Mouse (Mus musculus) heart, embryonic 14.5 days (tissue): ENCODE data around the gene Nisch. TPM values are rescaled to one million over a fixed set of nuclear protein-coding genes. Genes with fewer than 3 reads are reported as not detected.

ENCODE experiments used
- ATAC-seq: fragments of 200-750 bp; cut with Nextera tagmentation; 2 replicates; pipeline ENCODE4 v1.8.0; 2017; ENCODE audit warnings: low read depth, moderate TSS enrichment; ENCODE audit not compliant: insufficient number of reproducible peaks, insufficient read depth, low FRiP score
- H3K27ac ChIP-seq, 2 experiments: fragments of 200-500 bp in 1 of 2; fragments of 300-500 bp in 1 of 2; sonication (generic) in 1 of 2; replicated peaks in 1 of 2; 2 replicates each; pipeline ENCODE4 v1.5.1; 2012 to 2014; ENCODE audit warnings: low read depth in 2 of 2, low read length in 2 of 2, control low read depth in 1 of 2, mild to moderate bottlenecking in 1 of 2, mixed read lengths in 1 of 2; ENCODE audit not compliant: control insufficient read depth in 1 of 2, insufficient read depth in 1 of 2
- H3K27me3 ChIP-seq: fragments of 300-500 bp; sonication (generic); 2 replicates; pipeline ENCODE4 v1.6.1; 2014; ENCODE audit warnings: mild to moderate bottlenecking, low read length, control low read depth; ENCODE audit not compliant: control insufficient read depth, insufficient read depth
- H3K36me3 ChIP-seq: fragments of 300-500 bp; sonication (generic); 2 replicates; pipeline ENCODE4 v1.6.1; 2014; ENCODE audit warnings: mild to moderate bottlenecking, control low read depth, low read length, mixed read lengths; ENCODE audit not compliant: control insufficient read depth, insufficient read depth
- H3K4me1 ChIP-seq, 2 experiments: fragments of 200-500 bp in 1 of 2; fragments of 300-500 bp in 1 of 2; sonication (generic) in 1 of 2; 2 replicates each; pipeline ENCODE4 v1.6.1; 2012 to 2014; ENCODE audit warnings: low read length in 2 of 2, control low read depth in 1 of 2, mixed read lengths in 1 of 2; ENCODE audit not compliant: control insufficient read depth in 2 of 2, insufficient read depth in 2 of 2
- H3K4me2 ChIP-seq: fragments of 300-500 bp; sonication (generic); 2 replicates; pipeline ENCODE4 v1.6.1; 2014; ENCODE audit warnings: mild to moderate bottlenecking, low read length
- H3K4me3 ChIP-seq, 2 experiments: fragments of 200-500 bp in 1 of 2; fragments of 300-500 bp in 1 of 2; sonication (generic) in 1 of 2; 2 replicates each; pipeline ENCODE4 v1.5.1; 2012 to 2014; ENCODE audit warnings: low read length in 2 of 2, mild to moderate bottlenecking in 2 of 2, control low read depth in 1 of 2, low read depth in 1 of 2, moderate library complexity in 1 of 2; ENCODE audit not compliant: control insufficient read depth in 1 of 2, insufficient read depth in 1 of 2
- H3K9ac ChIP-seq: fragments of 300-500 bp; sonication (generic); 2 replicates; pipeline ENCODE4 v1.6.1; 2014; ENCODE audit warnings: mild to moderate bottlenecking, low read length
- H3K9me3 ChIP-seq: fragments of 300-500 bp; sonication (generic); 2 replicates; pipeline ENCODE4 v1.6.1; 2016; ENCODE audit warnings: low read length, control low read depth; ENCODE audit not compliant: control insufficient read depth
- WGBS: fragments of 180-500 bp; shearing (Covaris S2); extraction: QIAGEN DNeasy Blood & Tissue Kit; methylation state at CpG from one replicate; pipeline ENCODE4 v1.1.7; 2014; 5-methylcytosine and 5-hydroxymethylcytosine counted together
- polyA plus RNA-seq: library from polyadenylated mRNA; unstranded; fragments of >200 nt; fragmentation: Nextera tagmentation; extraction: Ambion mirVana; gene quantifications from 2 replicates; pipeline ENCODE4 v1.2.1, GENCODE M21; 2014

Gene Nisch
- polyA plus RNA-seq, 1 experiment from 2014 or later = 308 TPM

DNA sequence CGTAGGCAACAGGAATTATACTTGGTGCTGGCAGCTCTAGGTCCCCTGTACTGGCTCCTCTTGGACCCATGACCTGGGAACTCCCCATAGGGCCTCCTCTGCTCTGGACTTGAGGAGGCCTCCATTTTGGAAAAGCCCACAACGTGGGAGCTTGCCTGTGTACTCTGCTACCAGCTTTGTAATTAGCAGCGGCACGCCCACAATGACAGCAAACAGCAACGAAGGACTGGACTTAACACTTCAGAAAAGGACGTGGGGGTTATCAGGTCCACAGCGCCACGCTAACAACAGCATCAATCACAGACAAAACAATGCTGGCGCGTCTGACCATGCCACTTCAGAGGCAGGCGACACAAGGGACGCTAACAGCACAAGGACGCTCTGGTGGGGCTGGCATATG lies 45.8 kb downstream of the Nisch start:
- no peaks in the 10 kb centered on the region for H3K27me3 ChIP-seq
- 0 out of 4 replicates have a peak overlapping the region, but pooled peaks of 1 of the 2 experiments have one; percentile 6 for H3K27ac ChIP-seq
- peaks cover 62% of the 10 kb centered on the region for H3K36me3 ChIP-seq
- no peaks in the 10 kb centered on the region for H3K9me3 ChIP-seq
- WGBS = 69% methylated on average over 13 of the region's 13 CpGs
- peaks cover 2 to 11% of the 10 kb centered on the region in 2 experiments; a peak in 2 of 4 replicates for H3K4me1 ChIP-seq
- no peak for ATAC-seq
- no peak overlapping the region for H3K9ac ChIP-seq
- H3K4me2 ChIP-seq = no peak overlapping the region
- no peak overlapping the region for H3K4me3 ChIP-seq

DNA sequence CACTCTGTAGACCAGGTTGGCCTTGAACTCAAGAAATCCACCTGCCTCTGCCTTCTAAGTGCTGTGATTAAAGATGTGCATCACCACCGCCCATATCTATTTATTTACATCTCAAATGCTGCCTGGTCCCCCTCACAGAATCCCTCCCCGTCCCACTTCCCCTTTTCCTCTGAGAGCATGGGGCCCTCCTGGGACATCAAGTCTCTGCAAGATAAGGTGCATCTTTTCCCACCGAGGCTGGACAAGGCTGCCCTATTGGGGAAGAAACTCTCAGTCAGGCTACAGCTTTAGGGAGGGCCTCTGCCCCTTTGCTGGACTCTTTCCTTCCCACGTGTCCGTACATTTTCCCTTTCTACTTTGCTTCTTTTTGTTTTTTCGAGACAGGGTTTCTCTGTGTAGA lies 47.2 kb downstream of the Nisch start:
- Histone ChIP-seq H3K4me1 (peaks cover 5 to 22% of the 10 kb centered on the region in 2 experiments), H3K9ac (no peak overlapping the region), H3K4me3 (no peak overlapping the region), H3K9me3 (no peaks in the 10 kb centered on the region), H3K4me2 (no peak overlapping the region), H3K27ac (no peak overlapping the region), H3K27me3 (no peaks in the 10 kb centered on the region), H3K36me3 (peaks cover 47% of the 10 kb centered on the region)
- ATAC-seq = no peak
- WGBS = 62% methylated on average over 6 of the region's 6 CpGs

DNA sequence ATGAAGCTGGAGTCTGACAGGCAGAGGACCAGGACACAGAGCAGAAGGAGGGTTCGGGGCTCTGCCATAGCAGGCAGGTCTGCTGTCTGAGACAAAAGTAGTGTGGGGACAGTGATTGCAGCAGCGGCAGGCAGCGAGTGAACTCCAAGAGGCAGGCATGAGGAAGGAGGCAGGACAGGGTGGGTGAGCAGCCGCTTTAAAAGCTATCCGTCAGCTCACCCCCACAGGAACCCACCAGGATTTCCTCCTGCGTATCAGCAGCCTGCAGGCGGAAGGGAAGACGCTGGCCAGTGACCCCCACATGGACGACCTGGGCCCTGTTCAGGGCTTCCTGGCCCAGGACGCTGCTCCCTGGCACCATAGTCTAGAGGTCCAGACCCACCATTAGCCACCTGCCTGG lies 48.3 kb downstream of the Nisch start, which contains the start of gene Stab1:
Gene Stab1, minus strand, starts transcription at position 217 of the 400 bp plus-strand sequence.
- peak within 1 kb of the TSS; percentile 28 to 68; a peak in 3 of 4 replicates for H3K27ac ChIP-seq
- peak; percentile 20; the same call in 1 of the 2 replicates for ATAC-seq
- H3K4me3 ChIP-seq = peak within 1 kb of the TSS; percentile 38 to 42
- no peaks in the 10 kb centered on the region for H3K27me3 ChIP-seq
- H3K9me3 ChIP-seq = no peaks in the 10 kb centered on the region
- WGBS = 22% methylated on average over 10 of the region's 10 CpGs
- H3K36me3 ChIP-seq = peaks cover 36% of the 10 kb centered on the region
- peak within 1 kb of the TSS; percentile 59 for H3K4me2 ChIP-seq
- H3K9ac ChIP-seq = peak within 1 kb of the TSS; percentile 69
- H3K4me1 ChIP-seq = peaks cover 10 to 31% of the 10 kb centered on the region in 2 experiments

DNA sequence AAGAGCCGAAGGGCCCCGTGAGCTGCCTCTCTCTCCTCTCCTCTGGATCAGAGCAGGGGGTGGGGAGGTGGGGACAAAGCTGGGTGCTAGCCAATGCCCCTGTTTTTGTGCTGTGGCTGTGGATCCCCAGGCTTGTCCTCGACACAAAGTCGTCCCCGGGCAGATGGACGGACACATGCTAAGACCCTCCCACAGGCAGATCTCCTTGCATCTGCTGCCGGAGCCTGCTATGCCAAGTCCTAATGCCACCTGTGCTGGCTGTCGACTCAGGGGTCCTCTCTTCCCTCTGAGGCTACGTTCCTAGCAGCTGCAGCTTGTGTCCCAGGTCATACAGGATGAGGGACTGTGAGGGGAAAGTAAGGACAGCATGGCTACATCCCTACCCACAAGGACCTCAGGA lies 49.9 kb downstream of the Nisch start:
- 0 out of 4 replicates have a peak overlapping the region, but pooled peaks of 1 of the 2 experiments have one; percentile 53 for H3K27ac ChIP-seq
- 51% methylated on average over 9 of the region's 9 CpGs for WGBS

DNA sequence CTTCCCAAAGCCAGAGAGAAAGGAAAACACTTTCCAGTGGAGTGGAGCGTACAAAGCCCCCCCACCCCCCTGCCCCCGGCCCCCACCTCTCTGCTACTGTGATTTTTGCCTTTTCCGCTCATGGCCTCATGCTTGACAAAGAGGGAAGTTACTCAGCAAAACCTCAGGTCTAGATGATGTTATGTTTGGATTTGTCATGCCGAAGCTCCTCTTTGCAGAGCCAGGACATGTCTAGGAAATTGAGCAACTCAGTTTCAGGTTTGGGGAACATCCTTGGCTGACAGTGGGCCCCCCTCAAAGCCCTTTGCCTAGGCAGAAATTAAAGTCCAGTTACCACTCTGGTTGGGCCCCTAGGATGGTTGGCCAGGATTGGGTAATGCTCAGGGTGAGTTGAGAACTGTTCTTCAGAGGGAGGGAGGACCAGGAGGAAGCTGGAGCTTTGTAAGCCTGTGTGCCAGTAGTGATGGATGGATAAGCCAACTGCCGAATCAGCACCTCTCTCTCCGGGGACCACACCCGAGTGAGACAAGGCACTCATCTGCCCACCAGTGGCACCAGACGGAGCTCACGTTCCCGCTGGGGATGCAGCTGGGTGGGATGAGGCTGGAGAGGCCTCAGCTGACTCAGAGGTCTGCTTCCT lies 50.6 kb downstream of the Nisch start:
- Histone ChIP-seq H3K27ac (no peak overlapping the region; a peak in 1 of 4 replicates), H3K36me3 (peaks cover 17% of the 10 kb centered on the region), H3K9ac (peak overlapping the region; percentile 69; the same call in 1 of the 2 replicates), H3K27me3 (no peaks in the 10 kb centered on the region), H3K9me3 (no peaks in the 10 kb centered on the region), H3K4me3 (peak overlapping the region; percentile 38 to 42), H3K4me2 (peak overlapping the region; percentile 59), H3K4me1 (peaks cover 11 to 30% of the 10 kb centered on the region in 2 experiments)
- 57% methylated on average over 10 of the region's 10 CpGs for WGBS
- no peak for ATAC-seq

More for the DNA sequence above, 49.9 kb downstream of the Nisch start:
- Histone ChIP-seq H3K36me3 (peaks cover 24% of the 10 kb centered on the region), H3K27me3 (no peaks in the 10 kb centered on the region), H3K9me3 (no peaks in the 10 kb centered on the region), H3K4me3 (peak overlapping the region; percentile 38 to 42), H3K4me1 (peaks cover 11 to 30% of the 10 kb centered on the region in 2 experiments), H3K9ac (peak overlapping the region; percentile 69), H3K4me2 (peak overlapping the region; percentile 59)
- no peak for ATAC-seq

DNA sequence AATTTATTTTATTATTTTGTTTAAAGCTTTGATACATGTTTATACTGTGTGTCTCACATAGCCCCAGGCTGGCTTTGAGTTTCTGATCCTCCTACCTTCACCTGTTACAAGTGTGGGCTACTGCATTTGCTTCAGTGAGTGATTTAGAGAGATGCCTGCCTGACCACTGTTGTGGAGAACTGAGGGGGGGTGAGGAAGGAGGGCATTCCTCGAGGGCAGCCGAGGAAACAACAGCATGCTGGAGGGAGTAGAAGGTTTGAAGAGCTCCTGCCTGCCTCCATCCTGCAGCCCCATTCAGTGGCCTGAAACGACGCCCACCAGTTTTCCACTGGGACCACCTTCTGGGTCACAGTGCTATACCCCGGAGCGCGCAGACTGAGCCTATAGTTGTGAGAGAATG lies 51.3 kb downstream of the Nisch start:
- no peak overlapping the region for H3K9ac ChIP-seq
- H3K4me1 ChIP-seq = peaks cover 13 to 32% of the 10 kb centered on the region in 2 experiments
- H3K4me2 ChIP-seq = 0 out of 2 replicates have a peak overlapping the region, but pooled peaks have one; percentile 59
- no peak overlapping the region for H3K4me3 ChIP-seq
- peaks cover 16% of the 10 kb centered on the region for H3K36me3 ChIP-seq
- H3K27me3 ChIP-seq = no peaks in the 10 kb centered on the region
- H3K27ac ChIP-seq = no peak overlapping the region
- ATAC-seq = no peak
- no peaks in the 10 kb centered on the region for H3K9me3 ChIP-seq
- 58% methylated on average over 7 of the region's 7 CpGs for WGBS

DNA sequence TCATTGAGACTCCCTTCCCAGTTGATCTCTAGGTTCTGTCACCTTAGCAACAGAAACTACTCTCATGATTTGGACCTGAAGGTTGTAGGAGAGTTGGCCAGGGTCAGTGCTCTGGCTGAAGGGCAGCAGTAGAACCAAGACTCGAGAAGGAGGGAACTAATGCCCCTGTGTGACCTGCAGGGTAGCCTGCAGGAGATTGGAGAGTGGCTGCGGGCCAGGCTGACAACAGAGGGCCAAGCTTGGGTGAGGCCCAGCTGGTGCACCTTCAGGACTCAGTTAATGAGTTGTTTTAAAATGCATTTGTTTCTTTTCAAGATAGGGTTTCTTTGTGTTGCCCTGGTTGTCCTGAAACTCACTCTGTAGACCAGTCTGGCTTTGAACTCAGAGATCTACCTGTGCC lies 51.7 kb downstream of the Nisch start:
- Histone ChIP-seq H3K36me3 (peaks cover 14% of the 10 kb centered on the region), H3K9ac (no peak overlapping the region), H3K4me3 (no peak overlapping the region), H3K27ac (no peak overlapping the region), H3K27me3 (no peaks in the 10 kb centered on the region), H3K4me1 (peaks cover 16 to 37% of the 10 kb centered on the region in 2 experiments), H3K4me2 (no peak overlapping the region), H3K9me3 (no peaks in the 10 kb centered on the region)
- WGBS = 74% methylated on average over 2 of the region's 2 CpGs
- no peak for ATAC-seq
